Mouse (Mus musculus): ENCODE measurements around the gene Krit1.
"Not testable (repeated sequence)": the region's sequence is repeated elsewhere in the genome, so short reads cannot be mapped to it uniquely, and the experiment has no call there.

GRCm38 (mm10) chr5:3886862-3887261 is 83.9 kb downstream of the Krit1 start:
- not testable (repeated sequence) for TF ChIP-seq POLR2A (IDR thresholded peaks at IDR 0.05; ENCODE audit: borderline replicate concordance, insufficient read depth, low read length); CTCF (IDR thresholded peaks at IDR 0.05; ENCODE audit: borderline replicate concordance, insufficient read depth, low read depth, low read length)
